Mouse (Mus musculus) CH12.LX (cell line): Measurements from ENCODE around the gene Kdm2b.

ENCODE experiments used
- CHD1 ChIP-seq: IDR thresholded peaks from 2 replicates; pipeline ENCODE4 v1.6.1; 2012; ENCODE audit warnings: low read depth, low read length, improper control_type of control experiment, inconsistent platforms
- CTCF ChIP-seq, 2 experiments: IDR thresholded peaks in 1 of 2; conservative IDR thresholded peaks in 1 of 2; 2 replicates each; pipeline ENCODE4 v1.5.1; 2011 to 2012; ENCODE audit warnings: low read depth in 2 of 2, low read length in 2 of 2, improper control_type of control experiment in 1 of 2, inconsistent platforms in 1 of 2, mild to moderate bottlenecking in 1 of 2, moderate library complexity in 1 of 2
- E2F4 ChIP-seq: IDR thresholded peaks from 2 replicates; pipeline ENCODE4 v1.6.1; 2011; ENCODE audit warnings: low read depth, low read length, improper control_type of control experiment; ENCODE audit not compliant: insufficient replicate concordance
- ETS1 ChIP-seq: conservative IDR thresholded peaks from 2 replicates; pipeline ENCODE4 v1.6.1; 2012; ENCODE audit warnings: low read depth, mild to moderate bottlenecking, inconsistent platforms, low read length, improper control_type of control experiment, moderate library complexity
- KAT2A ChIP-seq: IDR thresholded peaks from 2 replicates; pipeline ENCODE4 v1.6.1; 2012; ENCODE audit warnings: low read length, improper control_type of control experiment, inconsistent platforms; ENCODE audit not compliant: insufficient replicate concordance
- MXI1 ChIP-seq: IDR thresholded peaks from 2 replicates; pipeline ENCODE4 v1.6.1; 2011; ENCODE audit warnings: mild to moderate bottlenecking, low read depth, low read length, improper control_type of control experiment
- POLR2AphosphoS2 ChIP-seq: IDR thresholded peaks from 2 replicates; pipeline ENCODE4 v1.6.1; 2011; ENCODE audit warnings: low read depth, low read length, improper control_type of control experiment
- TCF12 ChIP-seq: IDR thresholded peaks from 2 replicates; pipeline ENCODE4 v1.6.1; 2014; ENCODE audit warnings: low read depth, mild to moderate bottlenecking, inconsistent platforms, low read length, improper control_type of control experiment
- USF1 ChIP-seq: IDR thresholded peaks from 2 replicates; pipeline ENCODE4 v1.6.1; 2014; ENCODE audit warnings: low read depth, mild to moderate bottlenecking, inconsistent platforms, low read length, improper control_type of control experiment
- ZC3H11A ChIP-seq: IDR thresholded peaks from 2 replicates; pipeline ENCODE4 v1.6.1; 2012; ENCODE audit warnings: low read depth, mild to moderate bottlenecking, inconsistent platforms, low read length, improper control_type of control experiment

GRCm38 (mm10) chr5:122937031-122937430, 52.6 kb downstream of the Kdm2b start:
- TF ChIP-seq CHD1 (no peak), USF1 (no peak), ZC3H11A (no peak), POLR2AphosphoS2 (no peak), CTCF (conservative IDR thresholded peaks at IDR 0.05 in 1 of 2, IDR thresholded peaks at IDR 0.05 in 1 of 2; ENCODE audit: low read depth in 2 of 2, low read length in 2 of 2) (no peak), KAT2A (no peak), MXI1 (no peak), ETS1 (no peak), E2F4 (no peak), TCF12 (no peak)
